Mouse (Mus musculus) cortical plate, adult 2 months (tissue): ENCODE results near the gene Msn. TPM values are rescaled to one million over a fixed set of nuclear protein-coding genes. Genes with fewer than 3 reads are reported as not detected.

Experiments
- H3K27ac ChIP-seq: fragments of 200-500 bp; 2 replicates; pipeline ENCODE4 v1.5.1; 2012; ENCODE audit warnings: low read length, control low read depth, inconsistent platforms; ENCODE audit not compliant: insufficient read depth
- H3K4me1 ChIP-seq: fragments of 200-500 bp; 2 replicates; pipeline ENCODE4 v1.6.1; 2011; ENCODE audit warnings: low read length; ENCODE audit not compliant: control insufficient read depth, insufficient read depth
- H3K4me3 ChIP-seq: fragments of 200-500 bp; 2 replicates; pipeline ENCODE4 v1.5.1; 2011; ENCODE audit warnings: mild to moderate bottlenecking, low read length, control low read depth; ENCODE audit not compliant: insufficient read depth
- CTCF ChIP-seq: fragments of 200-500 bp; IDR thresholded peaks from 2 replicates; pipeline ENCODE4 v1.5.1; 2011; ENCODE audit warnings: mild to moderate bottlenecking, control low read depth, low read length; ENCODE audit not compliant: insufficient read depth; ENCODE audit errors: extremely low read depth
- POLR2A ChIP-seq: fragments of 200-500 bp; IDR thresholded peaks from 2 replicates; pipeline ENCODE4 v1.6.1; 2011; ENCODE audit warnings: mild to moderate bottlenecking, low read length, control low read depth; ENCODE audit not compliant: insufficient read depth; ENCODE audit errors: extremely low read depth
- polyA plus RNA-seq: library from polyadenylated mRNA; depleted of rRNA; stranded (reverse); fragments of >200 nt; gene quantifications from 2 replicates; pipeline ENCODE4 v1.2.3, GENCODE M21; 2012

The Msn gene
- polyA plus RNA-seq, 1 experiment: 24.4 TPM

GRCm38 (mm10) chrX:96113106-96113634, 17.3 kb downstream of the Msn start:
- TF ChIP-seq POLR2A (no peak), CTCF (no peak)
- Histone ChIP-seq H3K4me1 (no peaks in the 10 kb centered on the region), H3K27ac (no peak overlapping the region), H3K4me3 (no peak overlapping the region)

DNA sequence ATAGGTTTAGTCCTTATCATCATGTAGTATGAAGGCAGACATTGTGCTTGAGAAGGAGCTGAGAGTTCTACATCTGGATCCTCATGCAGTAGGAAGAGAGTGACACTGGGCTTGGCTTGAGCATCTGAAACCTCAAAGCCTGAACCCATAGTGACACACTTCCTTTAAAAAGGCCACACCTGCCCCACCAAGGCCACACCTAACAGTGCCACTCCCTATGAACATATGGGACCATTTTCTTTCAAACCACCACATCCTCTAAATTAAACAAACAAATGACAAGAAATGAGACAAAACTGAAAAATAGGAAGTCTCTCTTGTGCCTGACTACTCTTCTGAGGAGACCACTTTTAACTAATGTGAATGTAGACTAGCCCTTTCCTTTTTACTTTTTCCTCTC, 19.7 kb downstream of the Msn start:
- Histone ChIP-seq H3K4me1 (no peaks in the 10 kb centered on the region), H3K4me3 (no peak overlapping the region), H3K27ac (no peak overlapping the region)
- TF ChIP-seq CTCF (no peak), POLR2A (no peak)

- no peaks in the 10 kb centered on the region for H3K4me1 ChIP-seq
- TF ChIP-seq CTCF (no peak), POLR2A (no peak)
- H3K27ac ChIP-seq: no peak overlapping the region
- no peak overlapping the region for H3K4me3 ChIP-seq
Measured at GRCm38 (mm10) chrX:96117366-96117765, 21.5 kb downstream of the Msn start.

GRCm38 (mm10) chrX:96119997-96120396, 24.2 kb downstream of the Msn start:
- H3K27ac ChIP-seq: no peak overlapping the region
- TF ChIP-seq POLR2A (no peak), CTCF (no peak)
- H3K4me1 ChIP-seq: no peaks in the 10 kb centered on the region
- H3K4me3 ChIP-seq: no peak overlapping the region

DNA sequence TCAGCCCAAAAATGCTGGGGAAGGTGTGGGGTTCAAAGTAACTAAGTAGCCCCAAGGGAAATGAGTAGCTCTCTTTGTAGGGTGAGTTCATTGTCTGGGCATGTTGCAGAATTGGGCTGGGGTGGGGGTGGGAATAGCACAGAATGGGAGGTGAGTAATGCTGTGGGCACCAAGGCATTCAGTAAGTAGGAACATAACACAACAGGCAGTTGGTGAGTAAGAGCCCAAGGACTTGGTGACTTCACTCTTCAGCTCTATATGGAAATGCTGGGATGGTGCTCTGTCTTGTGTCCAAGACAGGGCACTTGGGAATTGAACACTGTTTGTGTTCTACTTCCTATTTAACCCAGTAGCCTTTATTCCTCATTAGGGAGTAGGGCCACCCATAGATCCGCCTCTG, 26.1 kb downstream of the Msn start:
- TF ChIP-seq POLR2A: no peak
- TF ChIP-seq CTCF: no peak
- H3K27ac ChIP-seq: no peak overlapping the region
- H3K4me1 ChIP-seq: no peaks in the 10 kb centered on the region
- no peak overlapping the region for H3K4me3 ChIP-seq

GRCm38 (mm10) chrX:96126803-96127202, 31.0 kb downstream of the Msn start:
- Histone ChIP-seq H3K27ac (no peak overlapping the region), H3K4me1 (no peaks in the 10 kb centered on the region), H3K4me3 (no peak overlapping the region)
- TF ChIP-seq POLR2A (no peak), CTCF (no peak)

- no peak for TF ChIP-seq POLR2A
- TF ChIP-seq CTCF: no peak
- H3K4me1 ChIP-seq: no peaks in the 10 kb centered on the region
- H3K4me3 ChIP-seq: no peak overlapping the region
- H3K27ac ChIP-seq: no peak overlapping the region
Measured at GRCm38 (mm10) chrX:96130139-96130538, 34.3 kb downstream of the Msn start.

DNA sequence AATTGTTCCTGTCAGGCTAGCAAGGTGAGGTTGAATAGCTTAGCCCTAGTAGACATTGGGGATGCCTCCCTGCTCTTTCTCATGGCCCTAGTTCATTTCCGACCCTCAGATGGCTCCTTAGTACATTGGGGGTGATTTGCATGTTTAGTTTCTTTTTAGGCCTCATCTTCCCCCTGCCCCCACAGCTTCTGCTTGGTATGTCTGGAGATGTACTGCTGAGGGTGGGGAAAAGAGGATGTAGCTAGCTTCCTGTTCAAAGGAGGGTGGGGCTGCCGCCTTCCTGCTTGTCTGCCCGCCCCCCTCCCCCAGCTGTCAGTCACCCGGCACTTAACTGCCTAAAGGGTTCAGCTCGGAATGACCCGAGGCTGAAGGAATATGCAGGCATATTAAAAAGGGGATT, 34.8 kb downstream of the Msn start:
- Histone ChIP-seq H3K4me3 (no peak overlapping the region), H3K27ac (no peak overlapping the region), H3K4me1 (no peaks in the 10 kb centered on the region)
- no peak for TF ChIP-seq POLR2A
- no peak for TF ChIP-seq CTCF

DNA sequence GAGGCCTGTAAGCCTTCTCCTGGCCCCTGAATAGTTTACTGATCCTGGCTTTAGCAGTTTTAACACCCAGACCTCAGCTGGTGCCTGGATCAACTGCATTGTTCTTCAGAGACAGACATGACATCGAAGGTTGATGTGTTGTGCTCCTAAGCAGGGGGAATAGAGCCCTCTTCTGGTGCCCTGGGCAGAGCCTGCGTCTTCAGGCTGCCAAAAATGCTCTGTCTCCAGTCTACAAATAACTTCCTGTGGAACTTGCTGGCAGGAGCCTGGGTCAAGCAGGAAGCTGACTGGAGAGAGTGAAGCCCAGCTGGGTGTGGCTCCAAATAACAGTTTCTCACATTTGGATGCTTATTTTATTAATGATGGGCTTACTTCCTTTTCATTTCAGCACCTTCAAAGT, 37.4 kb downstream of the Msn start:
- Histone ChIP-seq H3K4me1 (no peaks in the 10 kb centered on the region), H3K27ac (no peak overlapping the region), H3K4me3 (no peak overlapping the region)
- TF ChIP-seq POLR2A: no peak
- TF ChIP-seq CTCF: no peak

GRCm38 (mm10) chrX:96134243-96134661, 38.4 kb downstream of the Msn start:
- H3K4me1 ChIP-seq: no peaks in the 10 kb centered on the region
- no peak overlapping the region for H3K4me3 ChIP-seq
- TF ChIP-seq POLR2A: no peak
- no peak for TF ChIP-seq CTCF
- H3K27ac ChIP-seq: no peak overlapping the region

GRCm38 (mm10) chrX:96134840-96135580, 39.2 kb downstream of the Msn start:
- no peak overlapping the region for H3K4me3 ChIP-seq

More at GRCm38 (mm10) chrX:96134840-96135580, 39.2 kb downstream of the Msn start:
- Histone ChIP-seq H3K27ac (no peak overlapping the region), H3K4me1 (no peaks in the 10 kb centered on the region)
- TF ChIP-seq POLR2A (no peak), CTCF (no peak)
